Mouse (Mus musculus) liver, embryonic 14.5 days (tissue): ENCODE data around the gene Klk15.

Experiments
- CTCF ChIP-seq: IDR thresholded peaks from 2 replicates; pipeline ENCODE4 v1.5.1; 2016; ENCODE audit warnings: antibody characterized with exemption, low read depth, control low read depth
- EP300 ChIP-seq: IDR thresholded peaks from 2 replicates; pipeline ENCODE4 v1.6.1; 2016; ENCODE audit warnings: antibody characterized with exemption, low read depth

DNA sequence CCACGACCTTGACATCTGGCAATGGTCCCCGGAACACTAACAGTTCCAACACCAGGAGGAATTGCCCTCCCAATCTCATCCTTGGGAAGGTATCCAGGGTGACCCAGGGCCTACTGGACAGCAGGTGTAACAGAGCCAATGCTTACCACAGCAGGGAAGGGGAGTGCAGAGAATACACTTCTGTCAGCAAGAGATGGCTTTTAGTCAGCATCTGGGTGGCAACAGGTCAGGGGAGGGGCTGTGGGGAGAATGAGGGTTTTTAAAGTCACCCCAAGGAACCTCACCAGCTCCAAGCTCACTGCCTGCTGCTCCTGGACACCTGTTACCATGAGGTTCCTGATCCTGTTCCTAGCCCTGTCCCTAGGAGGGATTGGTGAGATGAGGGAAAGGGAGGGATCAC is 16.8 kb downstream of the Klk15 start, which contains the start of gene Klk1b8:
- no peak for TF ChIP-seq CTCF
- TF ChIP-seq EP300: no peak
